Mouse (Mus musculus): Measurements from ENCODE around the gene Tor4a. TPM values are rescaled to one million over a fixed set of nuclear protein-coding genes. Genes with fewer than 3 reads are reported as not detected.

Gene Tor4a
- polyA plus RNA-seq, 1 experiment = 49.3 TPM

DNA sequence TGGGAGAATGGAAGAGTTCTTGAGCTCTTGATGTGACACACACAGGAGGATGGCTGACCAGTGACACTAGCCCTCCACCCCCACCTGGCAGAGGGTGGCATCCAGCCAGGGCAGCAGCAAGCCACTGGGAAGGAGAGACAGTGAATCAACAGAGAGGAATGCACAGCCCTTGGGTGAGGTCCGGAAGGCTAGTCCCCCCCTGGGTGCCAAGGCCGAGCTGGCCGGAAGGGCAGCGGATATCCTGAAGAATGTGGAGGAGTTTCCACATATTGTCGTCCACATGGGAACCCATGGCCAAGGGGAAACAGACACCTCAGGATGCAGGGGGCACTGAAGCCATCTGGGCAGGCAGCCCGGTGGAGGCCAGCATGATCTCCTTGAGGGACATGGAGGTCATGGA, 51.3 kb downstream of the Tor4a start:
- 73% methylated on average over 6 of the region's 6 CpGs for WGBS
- no peak overlapping the region for H3K27ac ChIP-seq (ENCODE audit: insufficient read depth, low read depth, low read length)
- TF ChIP-seq POLR2A (IDR thresholded peaks at IDR 0.05; ENCODE audit: low read depth, low read length) = no peak
- TF ChIP-seq CTCF (IDR thresholded peaks at IDR 0.05; ENCODE audit: extremely low read depth, insufficient read length, insufficient replicate concordance, low read depth, low read length) = no peak

More for the DNA sequence above, 51.3 kb downstream of the Tor4a start:
- Histone ChIP-seq H3K4me3 (ENCODE audit: low read depth, low read length) (no peak overlapping the region), H3K36me3 (ENCODE audit: control insufficient read depth, insufficient read depth, low read length) (no peaks in the 10 kb centered on the region), H3K4me1 (ENCODE audit: control insufficient read depth, insufficient read depth, insufficient read length, low read length) (peaks cover 20% of the 10 kb centered on the region), H3K27me3 (ENCODE audit: control insufficient read depth, insufficient read depth, low read length) (no peaks in the 10 kb centered on the region)

Other genes starting within 250 kb of the Tor4a start
- gene Zmynd19, start 247.1 kb downstream of the Tor4a start, polyA plus RNA-seq (2012; rRNA removed) = 1.7 and 3.2 TPM in 2 replicates
- 4.1 and 7.1 TPM in 2 replicates for gene Dph7, start 234.5 kb downstream of the Tor4a start, polyA plus RNA-seq (2012; rRNA removed)
- 9.8 and 14.6 TPM in 2 replicates for gene Mrpl41, start 221.8 kb downstream of the Tor4a start, polyA plus RNA-seq (2012; rRNA removed)
- gene Pnpla7, start 220.9 kb downstream of the Tor4a start, polyA plus RNA-seq (2012; rRNA removed) = 7.4 and 20.5 TPM in 2 replicates
- 93.0 and 100 TPM in 2 replicates for gene Nsmf, start 142.5 kb downstream of the Tor4a start, polyA plus RNA-seq (2012; rRNA removed)
- gene Entpd8, start 116.6 kb downstream of the Tor4a start, polyA plus RNA-seq (2012; rRNA removed) = 149 and 281 TPM in 2 replicates
- 14.1 and 15.5 TPM in 2 replicates for gene Noxa1, start 101.7 kb downstream of the Tor4a start, polyA plus RNA-seq (2012; rRNA removed)
- 24.4 and 39.0 TPM in 2 replicates for gene Nrarp, start 16.1 kb downstream of the Tor4a start, polyA plus RNA-seq (2012; rRNA removed)
- gene Nelfb, start 14.6 kb upstream of the Tor4a start, polyA plus RNA-seq (2012; rRNA removed) = 21.8 and 37.2 TPM in 2 replicates
- gene Stpg3, start 17.8 kb upstream of the Tor4a start, polyA plus RNA-seq (2012; rRNA removed) = not detected in 2 replicates
- gene Fam166a, start 21.9 kb upstream of the Tor4a start, polyA plus RNA-seq (2012; rRNA removed) = 0.10 TPM in 1 of 2 replicates, not detected in the other
- gene Tubb4b, start 27.8 kb upstream of the Tor4a start, polyA plus RNA-seq (2012; rRNA removed) = 481 and 881 TPM in 2 replicates
- gene Slc34a3, start 37.5 kb upstream of the Tor4a start, polyA plus RNA-seq (2012; rRNA removed) = 0.05 and 5.6 TPM in 2 replicates
- gene Rnf224, start 39.9 kb upstream of the Tor4a start, polyA plus RNA-seq (2012; rRNA removed) = 0.10 TPM in 1 of 2 replicates, not detected in the other
- 7.3 and 145 TPM in 2 replicates for gene Rnf208, start 45.4 kb upstream of the Tor4a start, polyA plus RNA-seq (2012; rRNA removed)
- gene Cysrt1, start 45.6 kb upstream of the Tor4a start, polyA plus RNA-seq (2012; rRNA removed) = 1.7 and 10.7 TPM in 2 replicates
- 15.3 and 45.8 TPM in 2 replicates for gene AL732309.1, start 50.0 kb upstream of the Tor4a start, polyA plus RNA-seq (2012; rRNA removed)
- gene Tmem203, start 58.6 kb upstream of the Tor4a start, polyA plus RNA-seq (2012; rRNA removed) = 29.8 and 51.5 TPM in 2 replicates
- gene Tprn, start 65.7 kb upstream of the Tor4a start, polyA plus RNA-seq (2012; rRNA removed) = 183 and 436 TPM in 2 replicates
- gene Ssna1, start 75.6 kb upstream of the Tor4a start, polyA plus RNA-seq (2012; rRNA removed) = 40.7 and 55.9 TPM in 2 replicates
- 31.0 and 71.6 TPM in 2 replicates for gene Anapc2, start 75.6 kb upstream of the Tor4a start, polyA plus RNA-seq (2012; rRNA removed)
- gene Tmem210, start 91.3 kb upstream of the Tor4a start, polyA plus RNA-seq (2012; rRNA removed) = not detected in 2 replicates
- 49.7 and 138 TPM in 2 replicates for gene Lrrc26, start 93.0 kb upstream of the Tor4a start, polyA plus RNA-seq (2012; rRNA removed)
- 0.34 and 0.63 TPM in 2 replicates for gene Grin1, start 122.3 kb upstream of the Tor4a start, polyA plus RNA-seq (2012; rRNA removed)
- 11.1 and 20.5 TPM in 2 replicates for gene Man1b1, start 135.5 kb upstream of the Tor4a start, polyA plus RNA-seq (2012; rRNA removed)
- 12.5 and 24.4 TPM in 2 replicates for gene Dpp7, start 159.5 kb upstream of the Tor4a start, polyA plus RNA-seq (2012; rRNA removed)
- gene Uap1l1, start 168.8 kb upstream of the Tor4a start, polyA plus RNA-seq (2012; rRNA removed) = 130 and 360 TPM in 2 replicates
- gene Sapcd2, start 175.4 kb upstream of the Tor4a start, polyA plus RNA-seq (2012; rRNA removed) = 15.4 and 28.8 TPM in 2 replicates
- gene Entpd2, start 199.0 kb upstream of the Tor4a start, polyA plus RNA-seq (2012; rRNA removed) = 25.8 and 50.7 TPM in 2 replicates
- 103 and 117 TPM in 2 replicates for gene Npdc1, start 202.5 kb upstream of the Tor4a start, polyA plus RNA-seq (2012; rRNA removed)
- 0.68 and 0.76 TPM in 2 replicates for gene Fut7, start 226.4 kb upstream of the Tor4a start, polyA plus RNA-seq (2012; rRNA removed)
- 15.0 and 18.5 TPM in 2 replicates for gene Abca2, start 231.8 kb upstream of the Tor4a start, polyA plus RNA-seq (2012; rRNA removed)

Measured in small intestine, adult 2 months (tissue).